ENCODE assay signal across 8 mouse cellular contexts in the genomic region with DNA sequence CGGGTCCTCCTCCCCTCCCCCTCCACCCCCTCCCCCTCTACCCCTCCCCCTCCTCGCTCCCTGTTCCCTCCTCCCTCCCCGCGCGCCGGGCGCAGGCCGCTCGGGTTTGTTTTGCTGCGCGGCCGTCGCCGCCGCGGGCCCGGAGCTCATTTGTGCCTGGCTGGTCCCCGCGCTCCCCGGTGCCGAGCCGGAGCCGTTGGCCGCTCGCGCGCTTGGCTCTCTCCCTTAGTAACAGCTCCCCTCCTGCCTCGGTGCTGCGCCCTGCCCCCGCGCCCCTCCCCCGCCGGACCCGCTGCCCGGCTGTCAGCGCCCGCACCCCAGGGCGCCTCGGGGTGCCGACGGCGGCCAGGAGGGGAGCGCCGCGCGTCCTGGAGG. TPM values are rescaled to one million over a fixed set of nuclear protein-coding genes. Genes with fewer than 3 reads are reported as not detected.
DNase-seq lines count a peak whose midpoint lies in the region; ATAC-seq and TF ChIP-seq lines count a peak whose summit lies in the region.

A gene (plus strand): TSS at position 92 of the 375 bp plus-strand sequence.

- H3K79me2 ChIP-seq in C2C12 (ENCODE audit: control insufficient read depth, insufficient read depth) = peaks cover 49% of the 10 kb centered on the region

- peak within 1 kb of the TSS; percentile 86 for H3ac ChIP-seq in C2C12 (ENCODE audit: control insufficient read depth, insufficient read length, low read depth)

- TF ChIP-seq POLR2A in brain, embryonic 14.5 days (IDR thresholded peaks at IDR 0.05; ENCODE audit: borderline replicate concordance, extremely low read depth, insufficient read depth, insufficient read length, poor library complexity, severe bottlenecking) = no peak

- under 1% methylated on average over 41 of the region's 46 CpGs for WGBS in forebrain, embryonic 10.5 days
- WGBS in heart, embryonic 14.5 days = 0% methylated on average over 24 of the region's 46 CpGs
- 2% methylated on average over 46 of the region's 46 CpGs for WGBS in liver, embryonic 14.5 days (ENCODE audit: insufficient replicate concordance)
- under 1% methylated on average over 32 of the region's 46 CpGs for WGBS in neural tube, embryonic 12.5 days

- peak; percentile 98 for DNase-seq in brain, embryonic 14.5 days (ENCODE audit: low read depth)
- DNase-seq in forebrain, embryonic 10.5 days (ENCODE audit: extremely low spot score, low spot score) = peak; percentile 92
- DNase-seq in kidney, postnatal 14 days = peak; percentile 98
- DNase-seq in liver, embryonic 14.5 days (ENCODE audit: low read depth in 3 of 3, low spot score in 3 of 3) = peak in 2 of 3 experiments; percentile 52
- DNase-seq in telencephalon, adult 2 months (ENCODE audit: low read depth, low spot score) = peak; percentile 72

- peak within 1 kb of the TSS; percentile 100 for H3K27ac ChIP-seq in forebrain, embryonic 10.5 days
- H3K27ac ChIP-seq in heart, embryonic 14.5 days (replicated peaks in 1 of 2; ENCODE audit: control insufficient read depth in 1 of 2, insufficient read depth in 1 of 2, low read depth in 2 of 2, low read length in 2 of 2) = peak within 1 kb of the TSS; percentile 94 to 98
- peak within 1 kb of the TSS; percentile 62 for H3K27ac ChIP-seq in liver, embryonic 14.5 days
- H3K27ac ChIP-seq in neural tube, embryonic 12.5 days = peak within 1 kb of the TSS; percentile 98

- no peak for TF ChIP-seq CTCF in C2C12 (IDR thresholded peaks at IDR 0.05; ENCODE audit: control insufficient read depth, insufficient read depth, insufficient read length)
- TF ChIP-seq CTCF in brain, embryonic 14.5 days (IDR thresholded peaks at IDR 0.05; ENCODE audit: borderline replicate concordance, extremely low read depth, insufficient read depth, insufficient read length) = no peak
- no peak for TF ChIP-seq CTCF in liver, embryonic 14.5 days (IDR thresholded peaks at IDR 0.05; ENCODE audit: low read depth)

- H3K4me3 ChIP-seq in C2C12 (ENCODE audit: insufficient read depth, poor library complexity, severe bottlenecking) = peak within 1 kb of the TSS; percentile 82
- peak within 1 kb of the TSS; percentile 89 for H3K4me3 ChIP-seq in forebrain, embryonic 10.5 days
- H3K4me3 ChIP-seq in heart, embryonic 14.5 days (ENCODE audit: control insufficient read depth in 1 of 2, insufficient read depth in 1 of 2, low read depth in 1 of 2, low read length in 2 of 2) = peak within 1 kb of the TSS; percentile 86 to 100
- peak within 1 kb of the TSS; percentile 78 to 96 for H3K4me3 ChIP-seq in liver, embryonic 14.5 days (ENCODE audit: insufficient read depth in 1 of 2, low read depth in 2 of 2, low read length in 2 of 2)
- H3K4me3 ChIP-seq in neural tube, embryonic 12.5 days = peak within 1 kb of the TSS; percentile 98

- peak within 1 kb of the TSS; percentile 86 for H3K4me2 ChIP-seq in heart, embryonic 14.5 days (ENCODE audit: low read length)
- peak within 1 kb of the TSS; percentile 91 for H3K4me2 ChIP-seq in liver, embryonic 14.5 days (ENCODE audit: low read depth)
- peak within 1 kb of the TSS; percentile 75 for H3K4me2 ChIP-seq in neural tube, embryonic 12.5 days (replicated peaks)

- peak within 1 kb of the TSS; percentile 93 for H3K9ac ChIP-seq in heart, embryonic 14.5 days (ENCODE audit: low read length)
- peak within 1 kb of the TSS; percentile 88 for H3K9ac ChIP-seq in liver, embryonic 14.5 days (replicated peaks)
- H3K9ac ChIP-seq in neural tube, embryonic 12.5 days = peak within 1 kb of the TSS; percentile 92

- no peaks in the 10 kb centered on the region; the same call in 1 of the 2 replicates for H3K9me3 ChIP-seq in forebrain, embryonic 10.5 days
- H3K9me3 ChIP-seq in heart, embryonic 14.5 days (ENCODE audit: control insufficient read depth, low read length) = no peaks in the 10 kb centered on the region
- no peaks in the 10 kb centered on the region for H3K9me3 ChIP-seq in liver, embryonic 14.5 days (ENCODE audit: control insufficient read depth, low read length)
- H3K9me3 ChIP-seq in neural tube, embryonic 12.5 days = no peaks in the 10 kb centered on the region

- peaks cover 39% of the 10 kb centered on the region for H3K4me1 ChIP-seq in forebrain, embryonic 10.5 days
- H3K4me1 ChIP-seq in heart, embryonic 14.5 days (ENCODE audit: control insufficient read depth in 2 of 2, insufficient read depth in 2 of 2, low read length in 2 of 2) = peaks cover 14% of the 10 kb centered on the region in 2 experiments
- H3K4me1 ChIP-seq in liver, embryonic 14.5 days (replicated peaks; ENCODE audit: control insufficient read depth in 2 of 2, insufficient read depth in 2 of 2, low read length in 1 of 2) = peaks cover 16 to 26% of the 10 kb centered on the region in 2 experiments
- H3K4me1 ChIP-seq in neural tube, embryonic 12.5 days = peaks cover 21% of the 10 kb centered on the region

- peak; percentile 85 for ATAC-seq in heart, embryonic 14.5 days (ENCODE audit: insufficient number of reproducible peaks, insufficient read depth, low FRiP score, low read depth)
- ATAC-seq in liver, embryonic 14.5 days (ENCODE audit: insufficient read depth) = peak; percentile 71
- peak; percentile 93 for ATAC-seq in neural tube, embryonic 12.5 days (ENCODE audit: low FRiP score, low read depth)

- TF ChIP-seq EP300 in liver, embryonic 14.5 days (IDR thresholded peaks at IDR 0.05; ENCODE audit: low read depth) = no peak; the same call in 1 of the 2 replicates

- no peaks in the 10 kb centered on the region for H3K36me3 ChIP-seq in C2C12 (ENCODE audit: control insufficient read depth, insufficient read depth)
- H3K36me3 ChIP-seq in forebrain, embryonic 10.5 days (replicated peaks) = peaks cover 18% of the 10 kb centered on the region
- no peaks in the 10 kb centered on the region for H3K36me3 ChIP-seq in heart, embryonic 14.5 days (ENCODE audit: control insufficient read depth, insufficient read depth, low read length)
- no peaks in the 10 kb centered on the region; the same call in 1 of the 2 replicates for H3K36me3 ChIP-seq in liver, embryonic 14.5 days (replicated peaks; ENCODE audit: control insufficient read depth, insufficient read depth, low read depth)
- no peaks in the 10 kb centered on the region for H3K36me3 ChIP-seq in neural tube, embryonic 12.5 days

- H3K27me3 ChIP-seq in C2C12 (ENCODE audit: control insufficient read depth, insufficient read depth, insufficient read length) = no peaks in the 10 kb centered on the region
- no peaks in the 10 kb centered on the region for H3K27me3 ChIP-seq in forebrain, embryonic 10.5 days (ENCODE audit: poor library complexity, severe bottlenecking)
- H3K27me3 ChIP-seq in heart, embryonic 14.5 days (ENCODE audit: control insufficient read depth, insufficient read depth, low read length) = no peaks in the 10 kb centered on the region
- no peaks in the 10 kb centered on the region for H3K27me3 ChIP-seq in liver, embryonic 14.5 days (ENCODE audit: control insufficient read depth, insufficient read depth, low read length)
- H3K27me3 ChIP-seq in neural tube, embryonic 12.5 days (replicated peaks) = no peaks in the 10 kb centered on the region

- H3K79me3 ChIP-seq in C2C12 (ENCODE audit: low read depth) = peaks cover 37% of the 10 kb centered on the region

TF ChIP-seq in C2C12, 6 proteins besides CTCF, POLR2A, EP300 and RAD21:
- TF ChIP-seq MYOD1 (IDR thresholded peaks at IDR 0.05; ENCODE audit: control insufficient read depth, insufficient read length, low read depth) (no peak), CEBPB (IDR thresholded peaks at IDR 0.05; ENCODE audit: low read depth) (no peak), FOSL1 (IDR thresholded peaks at IDR 0.05; ENCODE audit: insufficient read depth, low read length, poor library complexity, severe bottlenecking) (no peak), USF1 (IDR thresholded peaks at IDR 0.05; ENCODE audit: low read depth) (no peak), MYOG (IDR thresholded peaks at IDR 0.05; ENCODE audit: control insufficient read depth, extremely low read depth, insufficient read length) (no peak), MAX (IDR thresholded peaks at IDR 0.05) (no peak)
TF ChIP-seq in C2C12: peak in this region for 0.

RNA-seq across cellular contexts. Expression of the gene that starts here (rescaled TPM):
- polyA plus RNA-seq in C2C12 (2012; fragmentation: generic; extraction: Trizol) = 6.1 TPM
- 22.6 and 36.1 TPM in 2 replicates for polyA plus RNA-seq in brain, embryonic 14.5 days (2012; rRNA removed)
- 24.9 and 30.7 TPM in 2 replicates for polyA plus RNA-seq in forebrain, embryonic 10.5 days (2016; fragmentation: Nextera tagmentation; extraction: Ambion mirVana)
- 18.1 and 24.5 TPM in 2 replicates for polyA plus RNA-seq in heart, embryonic 14.5 days (2014; fragmentation: Nextera tagmentation; extraction: Ambion mirVana)
- polyA plus RNA-seq in liver, embryonic 14.5 days (2012; rRNA removed) = 2.7 and 6.5 TPM in 2 replicates
- 3.8 and 6.7 TPM in 2 replicates for polyA plus RNA-seq in liver, embryonic 14.5 days (2014; fragmentation: Nextera tagmentation; extraction: Ambion mirVana)
- polyA plus RNA-seq in neural tube, embryonic 12.5 days (2016; fragmentation: Nextera tagmentation; extraction: Ambion mirVana) = 24.9 and 26.9 TPM in 2 replicates

Comparison
In these comparisons a context has a peak if more than half of its experiments do, and no peak if none do; other contexts are left out.
1. Peak in every context shown above with its lines: DNase-seq, ATAC-seq, H3K4me3 ChIP-seq and H3K27ac ChIP-seq.